ENCODE assay signal across 13 mouse cellular contexts in genomic region chr3:97802297-97802696, GRCm38 (mm10).
A peak's percentile ranks its signal among the peaks of the same experiment; 100 is the strongest.
DNase-seq lines count a peak whose midpoint lies in the region; ATAC-seq and TF ChIP-seq lines count a peak whose summit lies in the region.
"Had no signal": no experiment of that assay in that cellular context is flagged by ENCODE, and none has a peak within 500 bp of the region (broad histone marks: within the 10 kb centered on the region; RNA-seq: fewer than 3 reads in every experiment).

No protein-coding gene starts in this region.

- DNase-seq in liver, embryonic 11.5 days (ENCODE audit: low spot score) = peak; percentile 27
- no peak for DNase-seq in liver
- peak; percentile 43 to 72 for DNase-seq in heart, adult 2 months
- peak; percentile 35 for DNase-seq in yolk sac, embryonic 10.5 days (ENCODE audit: low spot score)
- DNase-seq in left cerebral cortex, postnatal 10 days (ENCODE audit: extremely low spot score in 1 of 2, low spot score in 2 of 2) = no peak
- DNase-seq: forebrain, postnatal 0 days; kidney, postnatal 10 days; lung, adult 2 months had no signal

- intact Hi-C loops in heart, adult 2 months (cut with DNase I) = no loop called here
- intact Hi-C loops in left cerebral cortex, postnatal 10 days (cut with DNase I) = no loop called here

- no peaks in the 10 kb centered on the region for H3K27me3 ChIP-seq in liver, embryonic 11.5 days (replicated peaks; ENCODE audit: control insufficient read depth, insufficient read depth, low read length)
- H3K27me3 ChIP-seq in heart, adult 2 months (ENCODE audit: control insufficient read depth, insufficient read depth, low read length) = no peaks in the 10 kb centered on the region
- no peaks in the 10 kb centered on the region for H3K27me3 ChIP-seq in heart, embryonic 15.5 days
- no peaks in the 10 kb centered on the region for H3K27me3 ChIP-seq in forebrain, embryonic 16.5 days (replicated peaks; ENCODE audit: control insufficient read depth, insufficient read depth, low read length)
- H3K27me3 ChIP-seq: limb, embryonic 12.5 days had no signal

- ATAC-seq in liver, embryonic 11.5 days (replicated peaks; ENCODE audit: low FRiP score) = no peak
- ATAC-seq in heart, embryonic 15.5 days (replicated peaks; ENCODE audit: insufficient number of reproducible peaks, insufficient read depth, low FRiP score, low read depth) = peak; percentile 87
- no peak for ATAC-seq in forebrain, embryonic 16.5 days
- ATAC-seq: CD4-positive, CD25-positive, alpha-beta regulatory T cell, adult 4 months; forebrain, postnatal 0 days had no signal

- no peak overlapping the region for H3K4me3 ChIP-seq in liver, embryonic 11.5 days (ENCODE audit: low read depth, low read length)
- H3K4me3 ChIP-seq in heart, adult 2 months = no peak overlapping the region
- no peak overlapping the region for H3K4me3 ChIP-seq in heart, embryonic 15.5 days
- no peak overlapping the region for H3K4me3 ChIP-seq in forebrain, embryonic 16.5 days (replicated peaks; ENCODE audit: low read length)
- H3K4me3 ChIP-seq: limb, embryonic 12.5 days; megakaryocyte, embryonic 14.5 days had no signal

- TF ChIP-seq CTCF in heart, adult 2 months (IDR thresholded peaks at IDR 0.05) = no peak

- TF ChIP-seq POLR2A in heart, adult 2 months (IDR thresholded peaks at IDR 0.05; ENCODE audit: insufficient read depth, low read depth, low read length) = peak; percentile 49; the same call in 1 of the 2 replicates

- H3K27ac ChIP-seq in liver, embryonic 11.5 days (ENCODE audit: low read depth, low read length) = no peak overlapping the region
- peak overlapping the region; percentile 94 for H3K27ac ChIP-seq in heart, adult 2 months
- H3K27ac ChIP-seq in heart, embryonic 15.5 days = peak overlapping the region; percentile 96
- no peak overlapping the region for H3K27ac ChIP-seq in forebrain, embryonic 16.5 days (ENCODE audit: low read length)

- H3K4me1 ChIP-seq in liver, embryonic 11.5 days (replicated peaks; ENCODE audit: control insufficient read depth, insufficient read depth, low read length) = no peaks in the 10 kb centered on the region
- peaks cover 6% of the 10 kb centered on the region for H3K4me1 ChIP-seq in heart, adult 2 months (ENCODE audit: control insufficient read depth, insufficient read depth, low read length)
- H3K4me1 ChIP-seq in heart, embryonic 15.5 days (replicated peaks) = peaks cover 66% of the 10 kb centered on the region
- no peaks in the 10 kb centered on the region for H3K4me1 ChIP-seq in forebrain, embryonic 16.5 days (replicated peaks; ENCODE audit: control insufficient read depth, insufficient read depth, low read length)

- H3K79me2 ChIP-seq in heart, adult 2 months (replicated peaks; ENCODE audit: control insufficient read depth, insufficient read depth, low read length) = no peaks in the 10 kb centered on the region

- whole genome bisulfite sequencing in liver, embryonic 11.5 days = 79% methylated on average over 5 of the region's 5 CpGs
- WGBS in heart, adult 2 months = 51% methylated on average over 5 of the region's 5 CpGs
- WGBS in heart, embryonic 15.5 days = 42% methylated on average over 5 of the region's 5 CpGs
- WGBS in forebrain, embryonic 16.5 days = 87% methylated on average over 5 of the region's 5 CpGs

- TF ChIP-seq EP300 in heart, adult 2 months (IDR thresholded peaks at IDR 0.05; ENCODE audit: insufficient read depth, low read depth, low read length) = peak; percentile 76

- no peaks in the 10 kb centered on the region for H3K9me3 ChIP-seq in liver, embryonic 11.5 days (ENCODE audit: control insufficient read depth, low read length)
- no peaks in the 10 kb centered on the region for H3K9me3 ChIP-seq in heart, embryonic 15.5 days (replicated peaks)
- no peaks in the 10 kb centered on the region for H3K9me3 ChIP-seq in forebrain, embryonic 16.5 days (ENCODE audit: control insufficient read depth, low read length)
- H3K9me3 ChIP-seq: limb, embryonic 12.5 days; megakaryocyte, embryonic 14.5 days had no signal

- H3K36me3 ChIP-seq in liver, embryonic 11.5 days (ENCODE audit: control insufficient read depth, insufficient read depth, low read length) = no peaks in the 10 kb centered on the region
- peaks cover 41% of the 10 kb centered on the region for H3K36me3 ChIP-seq in heart, adult 2 months (ENCODE audit: control insufficient read depth, insufficient read depth, low read length)
- 0 out of 2 replicates have a peak, but pooled peaks cover 1% of the 10 kb centered on the region for H3K36me3 ChIP-seq in heart, embryonic 15.5 days
- no peaks in the 10 kb centered on the region for H3K36me3 ChIP-seq in forebrain, embryonic 16.5 days (ENCODE audit: control insufficient read depth, insufficient read depth)
- H3K36me3 ChIP-seq: limb, embryonic 12.5 days had no signal

- H3K4me2 ChIP-seq in liver, embryonic 11.5 days = no peak overlapping the region
- peak overlapping the region; percentile 41; the same call in 1 of the 2 replicates for H3K4me2 ChIP-seq in heart, embryonic 15.5 days
- no peak overlapping the region for H3K4me2 ChIP-seq in forebrain, embryonic 16.5 days (ENCODE audit: low read length)
- H3K4me2 ChIP-seq: limb, embryonic 12.5 days had no signal

- H3K9ac ChIP-seq in liver, embryonic 11.5 days (ENCODE audit: low read depth, low read length) = no peak overlapping the region
- peak overlapping the region; percentile 54 for H3K9ac ChIP-seq in heart, adult 2 months (ENCODE audit: low read depth, low read length)
- H3K9ac ChIP-seq in heart, embryonic 15.5 days = peak overlapping the region; percentile 16
- H3K9ac ChIP-seq in forebrain, embryonic 16.5 days (replicated peaks; ENCODE audit: low read depth, low read length) = no peak overlapping the region
- H3K9ac ChIP-seq: forebrain, postnatal 0 days; limb, embryonic 12.5 days had no signal

Comparison
In these comparisons a context has a peak if more than half of its experiments do, and no peak if none do; other contexts are left out.
1. DNase-seq: peak in liver, embryonic 11.5 days (single experiment), heart, adult 2 months (2 of 2) and yolk sac, embryonic 10.5 days (single experiment); none in liver (single experiment) and left cerebral cortex, postnatal 10 days (0 of 2).
2. H3K27ac ChIP-seq: peak in heart, adult 2 months (single experiment) and heart, embryonic 15.5 days (single experiment); none in liver, embryonic 11.5 days (single experiment) and forebrain, embryonic 16.5 days (single experiment).
3. H3K9ac ChIP-seq: peak in heart, adult 2 months (single experiment) and heart, embryonic 15.5 days (single experiment); none in liver, embryonic 11.5 days (single experiment) and forebrain, embryonic 16.5 days (single experiment).